Mouse (Mus musculus): ENCODE results near the gene Dnaic1. TPM values are rescaled to one million over a fixed set of nuclear protein-coding genes. Genes with fewer than 3 reads are reported as not detected.

The Dnaic1 gene
- total and polyA plus RNA-seq, 3 experiments = 0.34 to 4.1 (median 0.89) TPM

DNA sequence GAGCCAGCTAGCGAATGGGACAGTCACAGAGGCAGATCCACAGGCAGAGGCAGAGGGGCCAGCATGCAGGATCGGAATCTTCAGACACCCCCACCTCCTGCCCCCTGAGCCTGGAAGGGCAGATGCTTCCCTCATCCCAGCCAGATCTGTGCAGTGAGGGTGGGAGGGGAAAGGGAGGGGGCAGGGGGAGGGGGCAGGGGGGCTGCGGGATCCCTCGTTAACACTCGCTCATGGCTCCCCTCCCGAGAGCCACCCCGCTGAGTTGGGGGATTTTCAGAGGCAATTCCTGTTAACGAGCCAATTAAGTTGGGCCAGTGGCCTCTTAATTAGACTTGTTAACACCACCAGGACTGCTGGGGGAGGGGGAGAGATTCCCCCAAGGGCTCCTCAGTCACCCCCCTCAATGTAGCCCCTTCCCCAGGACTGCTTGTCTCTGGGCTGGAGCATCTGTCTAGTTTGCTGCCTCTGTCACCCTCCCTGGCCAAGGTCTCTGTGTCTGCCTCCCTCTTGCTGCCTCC lies 102.4 kb downstream of the Dnaic1 start:
- Histone ChIP-seq H3K4me3 (replicated peaks in 1 of 3; ENCODE audit: low read depth in 2 of 3, low read length in 2 of 3, poor library complexity in 1 of 3) (no peak overlapping the region), H3K9ac (ENCODE audit: insufficient read depth, low read depth) (no peak overlapping the region), H3K79me2 (replicated peaks; ENCODE audit: control insufficient read depth, extremely low read depth, insufficient read depth, poor library complexity, severe bottlenecking) (no peaks in the 10 kb centered on the region), H3K27me3 (replicated peaks) (peaks cover 98% of the 10 kb centered on the region), H3K27ac (ENCODE audit: insufficient read depth, low read depth) (no peak overlapping the region), H3K9me3 (replicated peaks; ENCODE audit: low read length) (no peaks in the 10 kb centered on the region), H3K4me2 (ENCODE audit: insufficient read depth, low read depth, poor library complexity, severe bottlenecking) (no peak overlapping the region), H3K4me1 (ENCODE audit: control insufficient read depth in 1 of 2, insufficient read depth in 2 of 2) (peaks cover 0 to 5% of the 10 kb centered on the region in 2 experiments; a peak in 1 of 4 replicates), H3K36me3 (replicated peaks in 1 of 2; ENCODE audit: control insufficient read depth in 1 of 2, insufficient read depth in 1 of 2, low read length in 1 of 2) (no peaks in the 10 kb centered on the region)
- TF ChIP-seq BHLHE40 (IDR thresholded peaks at IDR 0.05; ENCODE audit: low read depth, low read length) (no peak), MXI1 (IDR thresholded peaks at IDR 0.05; ENCODE audit: low read depth, low read length) (no peak), PAX5 (IDR thresholded peaks at IDR 0.05; ENCODE audit: low read length) (no peak), CHD1 (IDR thresholded peaks at IDR 0.05; ENCODE audit: low read depth, low read length) (no peak), TBP (conservative IDR thresholded peaks at IDR 0.05; ENCODE audit: low read depth, low read length) (no peak), NELFE (IDR thresholded peaks at IDR 0.05; ENCODE audit: low read depth, low read length) (no peak), TCF12 (IDR thresholded peaks at IDR 0.05; ENCODE audit: low read depth, low read length) (no peak), RCOR1 (conservative IDR thresholded peaks at IDR 0.05; ENCODE audit: low read depth, low read length) (no peak), MAX (IDR thresholded peaks at IDR 0.05; ENCODE audit: low read length) (no peak), USF2 (conservative IDR thresholded peaks at IDR 0.05; ENCODE audit: low read depth, low read length) (no peak), CTCF (conservative IDR thresholded peaks at IDR 0.05 in 1 of 2, IDR thresholded peaks at IDR 0.05 in 1 of 2; ENCODE audit: low read depth in 2 of 2, low read length in 2 of 2) (no peak), ZC3H11A (IDR thresholded peaks at IDR 0.05; ENCODE audit: low read depth, low read length) (no peak), HCFC1 (IDR thresholded peaks at IDR 0.05; ENCODE audit: low read depth, low read length) (no peak), EP300 (IDR thresholded peaks at IDR 0.05; ENCODE audit: low read length) (no peak), ZKSCAN1 (IDR thresholded peaks at IDR 0.05; ENCODE audit: borderline replicate concordance, low read depth, low read length) (no peak), CHD2 (IDR thresholded peaks at IDR 0.05; ENCODE audit: low read length) (no peak), SMC3 (IDR thresholded peaks at IDR 0.05; ENCODE audit: low read depth, low read length) (no peak)
- dilution Hi-C loops (cut with MboI; ENCODE audit: extremely low pct_ligation_motif_present, extremely low pct_unique_long_range_greater_than_20kb, low sequenced_read_pairs) (no loop called here), in situ Hi-C loops (cut with MboI; ENCODE audit: low pct_ligation_motif_present, low pct_unique_long_range_greater_than_20kb, low sequenced_read_pairs) (no loop called here)
- no peak for DNase-seq (ENCODE audit: extremely low read depth)

GRCm38 (mm10) chr4:41672522-41672963 lies 103.0 kb downstream of the Dnaic1 start:
- no peak overlapping the region for H3K4me3 ChIP-seq (replicated peaks in 1 of 3; ENCODE audit: low read depth in 2 of 3, low read length in 2 of 3, poor library complexity in 1 of 3)
- no peaks in the 10 kb centered on the region for H3K79me2 ChIP-seq (replicated peaks; ENCODE audit: control insufficient read depth, extremely low read depth, insufficient read depth, poor library complexity, severe bottlenecking)
- H3K4me1 ChIP-seq (ENCODE audit: control insufficient read depth in 1 of 2, insufficient read depth in 2 of 2) = peaks cover 0 to 5% of the 10 kb centered on the region in 2 experiments; a peak in 1 of 4 replicates
- TF ChIP-seq PAX5 (IDR thresholded peaks at IDR 0.05; ENCODE audit: low read length) (no peak), NELFE (IDR thresholded peaks at IDR 0.05; ENCODE audit: low read depth, low read length) (no peak), E2F4 (IDR thresholded peaks at IDR 0.05; ENCODE audit: insufficient replicate concordance, low read depth, low read length) (no peak), RCOR1 (conservative IDR thresholded peaks at IDR 0.05; ENCODE audit: low read depth, low read length) (no peak), SMC3 (IDR thresholded peaks at IDR 0.05; ENCODE audit: low read depth, low read length) (no peak), JUND (conservative IDR thresholded peaks at IDR 0.05; ENCODE audit: low read depth, low read length) (no peak)
- peaks cover 98% of the 10 kb centered on the region for H3K27me3 ChIP-seq (replicated peaks)
- no peak overlapping the region for H3K27ac ChIP-seq (ENCODE audit: insufficient read depth, low read depth)
- H3K9ac ChIP-seq (ENCODE audit: insufficient read depth, low read depth) = no peak overlapping the region
- DNase-seq (ENCODE audit: extremely low read depth) = no peak
- in situ Hi-C loops (cut with MboI; ENCODE audit: low pct_ligation_motif_present, low pct_unique_long_range_greater_than_20kb, low sequenced_read_pairs) (no loop called here), dilution Hi-C loops (cut with MboI; ENCODE audit: extremely low pct_ligation_motif_present, extremely low pct_unique_long_range_greater_than_20kb, low sequenced_read_pairs) (no loop called here)
- H3K9me3 ChIP-seq (replicated peaks; ENCODE audit: low read length) = no peaks in the 10 kb centered on the region
- H3K36me3 ChIP-seq (replicated peaks in 1 of 2; ENCODE audit: control insufficient read depth in 1 of 2, insufficient read depth in 1 of 2, low read length in 1 of 2) = no peaks in the 10 kb centered on the region
- H3K4me2 ChIP-seq (ENCODE audit: insufficient read depth, low read depth, poor library complexity, severe bottlenecking) = no peak overlapping the region

Data from CH12.LX (cell line).